Mouse (Mus musculus): ENCODE results near the gene Mylk2. TPM values are rescaled to one million over a fixed set of nuclear protein-coding genes. Genes with fewer than 3 reads are reported as not detected.
A peak's percentile ranks its signal among the peaks of the same experiment; 100 is the strongest.

The Mylk2 gene
- not detected for total RNA-seq (2022)

GRCm38 (mm10) chr2:152911031-152911430, at the start of gene Mylk2:
Gene Mylk2 (plus strand): TSS chr2:152911352.
- no peak for DNase-seq (ENCODE audit: low spot score in 2 of 2)

GRCm38 (mm10) chr2:152861891-152862290, 49.3 kb upstream of the Mylk2 start:
- DNase-seq (ENCODE audit: low spot score in 2 of 2), result no peak

- DNase-seq (ENCODE audit: low spot score in 2 of 2), result no peak
Observed at GRCm38 (mm10) chr2:152862638-152863037, 48.5 kb upstream of the Mylk2 start.

- DNase-seq (ENCODE audit: low spot score in 2 of 2), result no peak
Observed at GRCm38 (mm10) chr2:152863346-152863745, 47.8 kb upstream of the Mylk2 start.

- no peak for DNase-seq (ENCODE audit: low spot score in 2 of 2)
Observed at GRCm38 (mm10) chr2:152878239-152878638, 32.9 kb upstream of the Mylk2 start.

GRCm38 (mm10) chr2:152880898-152881297, 30.3 kb upstream of the Mylk2 start:
- no peak for DNase-seq (ENCODE audit: low spot score in 2 of 2)

GRCm38 (mm10) chr2:152884101-152884645, 27.0 kb upstream of the Mylk2 start:
- peak; percentile 27 to 29 for DNase-seq (ENCODE audit: low spot score in 2 of 2)

GRCm38 (mm10) chr2:152887230-152887629, 23.9 kb upstream of the Mylk2 start:
- no peak for DNase-seq (ENCODE audit: low spot score in 2 of 2)

- DNase-seq (ENCODE audit: low spot score in 2 of 2), result no peak
Observed at GRCm38 (mm10) chr2:152888774-152889173, 22.4 kb upstream of the Mylk2 start.

GRCm38 (mm10) chr2:152895834-152896233, 15.3 kb upstream of the Mylk2 start:
- no peak for DNase-seq (ENCODE audit: low spot score in 2 of 2)

- no peak for DNase-seq (ENCODE audit: low spot score in 2 of 2)
Observed at GRCm38 (mm10) chr2:152896926-152897325, 14.2 kb upstream of the Mylk2 start.

GRCm38 (mm10) chr2:152899011-152899410, 12.1 kb upstream of the Mylk2 start:
- no peak for DNase-seq (ENCODE audit: low spot score in 2 of 2)

GRCm38 (mm10) chr2:152901296-152901695, 9.9 kb upstream of the Mylk2 start:
- no peak for DNase-seq (ENCODE audit: low spot score in 2 of 2)

GRCm38 (mm10) chr2:152902658-152903057, 8.5 kb upstream of the Mylk2 start:
- DNase-seq (ENCODE audit: low spot score in 2 of 2), result no peak

- DNase-seq (ENCODE audit: low spot score in 2 of 2), result no peak
Observed at GRCm38 (mm10) chr2:152903586-152903985, 7.6 kb upstream of the Mylk2 start.

- DNase-seq (ENCODE audit: low spot score in 2 of 2), result no peak
Observed at GRCm38 (mm10) chr2:152904127-152904643, 7.0 kb upstream of the Mylk2 start.

GRCm38 (mm10) chr2:152905036-152905829, 5.9 kb upstream of the Mylk2 start:
- DNase-seq (ENCODE audit: low spot score in 2 of 2), result no peak

- no peak for DNase-seq (ENCODE audit: low spot score in 2 of 2)
Observed at GRCm38 (mm10) chr2:152906274-152907037, 4.7 kb upstream of the Mylk2 start.

- no peak for DNase-seq (ENCODE audit: low spot score in 2 of 2)
Observed at GRCm38 (mm10) chr2:152907114-152907943, 3.8 kb upstream of the Mylk2 start.

- DNase-seq (ENCODE audit: low spot score in 2 of 2), result no peak
Observed at GRCm38 (mm10) chr2:152909848-152910247, 1.3 kb upstream of the Mylk2 start.

GRCm38 (mm10) chr2:152911432-152911831, 280 bp downstream of the Mylk2 start:
- DNase-seq (ENCODE audit: low spot score in 2 of 2), result no peak

All from layer of hippocampus, adult 8-10 months (tissue).